Mouse (Mus musculus) MEL (cell line): Measurements from ENCODE around the gene Hlcs. TPM values are rescaled to one million over a fixed set of nuclear protein-coding genes. Genes with fewer than 3 reads are reported as not detected.

Source experiments
- DNase-seq: peaks from one replicate; pipeline ENCODE4 v3.0.0; 2011; ENCODE audit warnings: low read depth, low spot score
- H3K27ac ChIP-seq: 2 replicates; pipeline ENCODE4 v1.5.1; 2012; ENCODE audit warnings: low read depth, mild to moderate bottlenecking, control low read depth, low read length, moderate library complexity; ENCODE audit not compliant: control insufficient read depth
- H3K27me3 ChIP-seq, 2 experiments: fragments of 150-350 bp in 1 of 2; sonication (generic) in 1 of 2; 2 replicates each; pipeline ENCODE4 v1.6.1; 2012; ENCODE audit warnings: low read length in 2 of 2, mild to moderate bottlenecking in 2 of 2, improper control_type of control experiment in 1 of 2, moderate library complexity in 1 of 2; ENCODE audit not compliant: insufficient read depth in 2 of 2, control insufficient read depth in 1 of 2
- H3K36me3 ChIP-seq, 2 experiments: 2 replicates each; pipeline ENCODE4 v1.6.1; 2012 to 2014; ENCODE audit warnings: low read length in 2 of 2, improper control_type of control experiment in 1 of 2, inconsistent platforms in 1 of 2, mild to moderate bottlenecking in 1 of 2; ENCODE audit not compliant: insufficient read depth in 2 of 2, control insufficient read depth in 1 of 2
- H3K4me1 ChIP-seq, 2 experiments: fragments of 150-350 bp in 1 of 2; sonication (generic) in 1 of 2; 2 replicates each; pipeline ENCODE4 v1.6.1; 2012; ENCODE audit warnings: low read length in 2 of 2, improper control_type of control experiment in 1 of 2, mild to moderate bottlenecking in 1 of 2; ENCODE audit not compliant: insufficient read depth in 2 of 2, control insufficient read depth in 1 of 2
- H3K4me3 ChIP-seq, 2 experiments: fragments of 150-350 bp in 1 of 2; sonication (generic) in 1 of 2; 2 replicates each; pipeline ENCODE4 v1.5.1; 2012; ENCODE audit warnings: low read depth in 2 of 2, low read length in 2 of 2, mild to moderate bottlenecking in 2 of 2, moderate library complexity in 2 of 2, control low read depth in 1 of 2, improper control_type of control experiment in 1 of 2; ENCODE audit not compliant: control insufficient read depth in 1 of 2, insufficient read depth in 1 of 2
- H3K79me2 ChIP-seq: 2 replicates; pipeline ENCODE4 v1.6.1; 2012; ENCODE audit warnings: mild to moderate bottlenecking, low read length, moderate library complexity; ENCODE audit not compliant: control insufficient read depth, poor library complexity, insufficient read depth
- H3K9ac ChIP-seq: 2 replicates; pipeline ENCODE4 v1.6.1; 2012; ENCODE audit warnings: low read depth, mild to moderate bottlenecking, control low read depth, low read length, moderate library complexity; ENCODE audit not compliant: control insufficient read depth, poor library complexity, severe bottlenecking
- H3K9me3 ChIP-seq: fragments of 150-350 bp; sonication (generic); replicated peaks from 2 replicates; pipeline ENCODE4 v1.6.1; 2012; ENCODE audit warnings: mild to moderate bottlenecking, low read length, improper control_type of control experiment, moderate library complexity; ENCODE audit not compliant: insufficient read depth
- CHD1 ChIP-seq: IDR thresholded peaks from 2 replicates; pipeline ENCODE4 v1.6.1; 2012; ENCODE audit warnings: low read depth, mild to moderate bottlenecking, inconsistent platforms, low read length, improper control_type of control experiment
- CTCF ChIP-seq, 3 experiments: IDR thresholded peaks in 2 of 3; conservative IDR thresholded peaks in 1 of 3; 2 replicates each; pipeline ENCODE4 v1.5.1; 2011 to 2012; ENCODE audit warnings: low read length in 3 of 3, low read depth in 2 of 3, mild to moderate bottlenecking in 2 of 3, improper control_type of control experiment in 1 of 3, inconsistent platforms in 1 of 3, mixed read lengths in 1 of 3, moderate library complexity in 1 of 3; ENCODE audit not compliant: control insufficient read depth in 1 of 3, insufficient read depth in 1 of 3, poor library complexity in 1 of 3, severe bottlenecking in 1 of 3
- E2F4 ChIP-seq: IDR thresholded peaks from 2 replicates; pipeline ENCODE4 v1.6.1; 2011; ENCODE audit warnings: low read depth, low read length, improper control_type of control experiment, borderline replicate concordance
- ELF1 ChIP-seq: IDR thresholded peaks from 2 replicates; pipeline ENCODE4 v1.6.1; 2014; ENCODE audit warnings: low read depth, mild to moderate bottlenecking, inconsistent platforms, low read length, improper control_type of control experiment, moderate library complexity
- ETS1 ChIP-seq: IDR thresholded peaks from 2 replicates; pipeline ENCODE4 v1.6.1; 2012; ENCODE audit warnings: low read depth, mild to moderate bottlenecking, inconsistent platforms, low read length, improper control_type of control experiment, moderate library complexity
- GATA1 ChIP-seq: IDR thresholded peaks from 2 replicates; pipeline ENCODE4 v1.6.1; 2011; ENCODE audit warnings: low read depth, low read length, improper control_type of control experiment
- KAT2A ChIP-seq: conservative IDR thresholded peaks from 2 replicates; pipeline ENCODE4 v1.6.1; 2012; ENCODE audit warnings: low read depth, low read length, improper control_type of control experiment, inconsistent platforms
- MAZ ChIP-seq: IDR thresholded peaks from 2 replicates; pipeline ENCODE4 v1.6.1; 2012; ENCODE audit warnings: low read depth, mild to moderate bottlenecking, inconsistent platforms, low read length, improper control_type of control experiment
- MXI1 ChIP-seq: IDR thresholded peaks from 2 replicates; pipeline ENCODE4 v1.6.1; 2011; ENCODE audit warnings: mild to moderate bottlenecking, low read depth, low read length, improper control_type of control experiment
- NELFE ChIP-seq: IDR thresholded peaks from 2 replicates; pipeline ENCODE4 v1.6.1; 2011; ENCODE audit warnings: low read depth, low read length, improper control_type of control experiment
- POLR2AphosphoS2 ChIP-seq: IDR thresholded peaks from 2 replicates; pipeline ENCODE4 v1.6.1; 2011; ENCODE audit warnings: low read length, improper control_type of control experiment
- RCOR1 ChIP-seq: IDR thresholded peaks from 2 replicates; pipeline ENCODE4 v1.6.1; 2012; ENCODE audit warnings: low read depth, mild to moderate bottlenecking, inconsistent platforms, low read length, improper control_type of control experiment
- SMC3 ChIP-seq: IDR thresholded peaks from 2 replicates; pipeline ENCODE4 v1.6.1; 2011; ENCODE audit warnings: low read depth, low read length, improper control_type of control experiment
- TAL1 ChIP-seq: IDR thresholded peaks from 2 replicates; pipeline ENCODE4 v1.6.1; 2012; ENCODE audit warnings: mild to moderate bottlenecking, inconsistent platforms, low read length, moderate library complexity, mixed read lengths
- UBTF ChIP-seq: IDR thresholded peaks from 2 replicates; pipeline ENCODE4 v1.6.1; 2012; ENCODE audit warnings: low read depth, mild to moderate bottlenecking, inconsistent platforms, low read length, improper control_type of control experiment, moderate library complexity, borderline replicate concordance; ENCODE audit not compliant: insufficient read depth
- USF2 ChIP-seq, 2 experiments: IDR thresholded peaks; 2 replicates each; pipeline ENCODE4 v1.6.1; 2011 to 2012; ENCODE audit warnings: improper control_type of control experiment in 2 of 2, low read length in 2 of 2, borderline replicate concordance in 1 of 2, inconsistent platforms in 1 of 2, low read depth in 1 of 2, mild to moderate bottlenecking in 1 of 2; ENCODE audit not compliant: insufficient read depth in 1 of 2
- ZC3H11A ChIP-seq: IDR thresholded peaks from 2 replicates; pipeline ENCODE4 v1.6.1; 2012; ENCODE audit warnings: low read depth, mild to moderate bottlenecking, inconsistent platforms, low read length, improper control_type of control experiment
- ZNF384 ChIP-seq: IDR thresholded peaks from 2 replicates; pipeline ENCODE4 v1.6.1; 2012; ENCODE audit warnings: low read depth, mild to moderate bottlenecking, inconsistent platforms, low read length, improper control_type of control experiment
- polyA plus RNA-seq, 2 experiments: library from polyadenylated mRNA; stranded (reverse) in 1 of 2; unstranded in 1 of 2; fragments of >175 nt in 1 of 2; fragments of >200 nt in 1 of 2; gene quantifications; 2 replicates each; pipeline versions ENCODE4 v1.2.1 to v1.2.4; 2012; ENCODE audit warnings: low replicate concordance in 2 of 2, low read depth in 1 of 2; ENCODE audit not compliant: insufficient read length in 2 of 2, insufficient read depth in 1 of 2, missing spikeins in 1 of 2
- total RNA-seq: library from RNA; depleted of rRNA; stranded (reverse); fragments of 300-350 nt; gene quantifications from 2 replicates; pipeline ENCODE4 v1.2.3, GENCODE M21; 2012

Hlcs gene
- total and polyA plus RNA-seq, 3 experiments = 3.3 to 6.4 TPM; not detected in 1

- TF ChIP-seq CHD1 (no peak), KAT2A (no peak), RCOR1 (no peak), MXI1 (peak; percentile 77), GATA1 (peak; percentile 89), MAZ (no peak), TAL1 (peak; percentile 90), USF2 (IDR thresholded peaks at IDR 0.05; ENCODE audit: borderline replicate concordance in 1 of 2, insufficient read depth in 1 of 2, low read depth in 1 of 2, low read length in 2 of 2) (peak; percentile 56 to 86; a peak in 3 of 4 replicates), NELFE (no peak), ELF1 (no peak), CTCF (IDR thresholded peaks at IDR 0.05 in 2 of 3, conservative IDR thresholded peaks at IDR 0.05 in 1 of 3; ENCODE audit: control insufficient read depth in 1 of 3, insufficient read depth in 1 of 3, low read depth in 2 of 3, low read length in 3 of 3, poor library complexity in 1 of 3, severe bottlenecking in 1 of 3) (no peak), ZC3H11A (no peak), ZNF384 (no peak)
These were observed 163.0 kb downstream of the Hlcs start (continued) for GRCm38 (mm10) chr16:94150125-94151103.

DNA sequence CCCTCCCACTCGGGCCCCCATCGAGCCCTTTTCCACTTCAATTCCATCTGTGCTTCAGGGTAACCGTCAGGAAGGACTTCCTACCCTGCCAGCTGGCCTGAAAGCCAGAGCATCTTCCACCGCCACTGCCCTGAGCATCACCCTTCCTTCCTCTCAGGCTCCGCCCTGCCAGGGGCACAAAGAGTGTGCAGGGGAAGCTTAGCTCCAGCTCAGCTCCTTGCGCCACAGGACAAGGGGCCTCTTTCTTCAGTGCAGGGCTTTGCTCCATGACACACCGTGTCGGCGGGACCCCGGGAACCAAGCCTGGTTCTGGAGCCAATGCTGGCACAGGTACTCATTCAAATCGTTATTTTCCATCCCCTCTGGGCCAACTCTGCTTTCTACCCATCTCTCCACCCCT lies 165.2 kb downstream of the Hlcs start:
- DNase-seq = no peak
- Histone ChIP-seq H3K4me3 (no peak overlapping the region), H3K4me1 (peaks cover 4 to 16% of the 10 kb centered on the region in 2 experiments), H3K9me3 (no peaks in the 10 kb centered on the region), H3K79me2 (no peaks in the 10 kb centered on the region), H3K9ac (no peak overlapping the region), H3K27ac (no peak overlapping the region), H3K36me3 (peaks cover 0 to 5% of the 10 kb centered on the region in 2 experiments; a peak in 2 of 4 replicates), H3K27me3 (no peaks in the 10 kb centered on the region)
- TF ChIP-seq RCOR1 (no peak), UBTF (no peak)

DNA sequence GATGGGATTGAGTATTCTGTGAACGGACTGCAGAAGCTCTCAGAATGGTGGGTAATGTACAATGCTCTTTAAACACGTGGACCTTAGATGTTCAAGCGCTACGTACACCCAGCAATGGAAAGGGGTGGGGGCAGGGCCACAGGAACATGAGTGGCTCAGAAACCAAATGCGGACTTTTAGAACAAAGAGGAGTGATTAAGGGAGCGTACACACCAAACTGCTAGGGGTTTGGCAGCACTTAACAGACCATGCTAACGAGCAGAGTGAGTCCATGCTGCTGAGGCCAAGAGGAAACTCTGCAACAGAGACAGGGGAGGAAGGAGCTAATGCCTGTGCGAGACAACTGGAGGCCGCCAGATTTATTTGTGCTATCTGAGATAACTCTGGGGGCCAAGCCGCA lies 170.0 kb downstream of the Hlcs start:
- Histone ChIP-seq H3K79me2 (no peaks in the 10 kb centered on the region), H3K36me3 (no peaks in the 10 kb centered on the region), H3K4me1 (no peaks in the 10 kb centered on the region), H3K27ac (no peak overlapping the region), H3K4me3 (no peak overlapping the region)
- no peak for DNase-seq
- TF ChIP-seq ZNF384 = no peak
- TF ChIP-seq POLR2AphosphoS2 = no peak
- TF ChIP-seq E2F4 = no peak
- TF ChIP-seq SMC3 = no peak
- TF ChIP-seq ETS1 = no peak
- TF ChIP-seq, all 39 proteins: peak for 0
- Histone ChIP-seq H3K27me3 (no peaks in the 10 kb centered on the region), H3K9me3 (no peaks in the 10 kb centered on the region), H3K9ac (no peak overlapping the region)
